Mouse (Mus musculus) kidney, postnatal 0 days (tissue): ENCODE results near the gene Mical3. TPM values are rescaled to one million over a fixed set of nuclear protein-coding genes. Genes with fewer than 3 reads are reported as not detected.
A peak's percentile ranks its signal among the peaks of the same experiment; 100 is the strongest.

ENCODE experiments used
- ATAC-seq: fragments of 200-750 bp; cut with Nextera tagmentation; replicated peaks from 2 replicates; pipeline ENCODE4 v1.8.0; 2017; ENCODE audit warnings: low read depth, moderate number of reproducible peaks, moderate TSS enrichment, moderate library complexity; ENCODE audit not compliant: low FRiP score
- DNase-seq: peaks from one replicate; pipeline ENCODE4 v3.0.0-alpha.2; 2016; ENCODE audit warnings: low spot score
- H3K27ac ChIP-seq: fragments of 300-500 bp; sonication (generic); 2 replicates; pipeline ENCODE4 v1.5.1; 2014; ENCODE audit warnings: mild to moderate bottlenecking
- H3K27me3 ChIP-seq: fragments of 300-500 bp; sonication (generic); 2 replicates; pipeline ENCODE4 v1.6.1; 2014; ENCODE audit warnings: low read length, mixed read lengths; ENCODE audit not compliant: insufficient read depth
- H3K36me3 ChIP-seq: fragments of 300-500 bp; sonication (generic); 2 replicates; pipeline ENCODE4 v1.6.1; 2014; ENCODE audit warnings: low read length, mixed read lengths; ENCODE audit not compliant: insufficient read depth
- H3K4me1 ChIP-seq: fragments of 300-500 bp; sonication (generic); replicated peaks from 2 replicates; pipeline ENCODE4 v1.6.1; 2014; ENCODE audit warnings: antibody characterized with exemption, low read length, mixed read lengths; ENCODE audit not compliant: insufficient read depth
- H3K4me2 ChIP-seq: fragments of 300-500 bp; sonication (generic); 2 replicates; pipeline ENCODE4 v1.6.1; 2014; ENCODE audit warnings: mild to moderate bottlenecking, low read length, moderate library complexity, mixed read lengths
- H3K4me3 ChIP-seq: fragments of 300-500 bp; sonication (generic); replicated peaks from 2 replicates; pipeline ENCODE4 v1.5.1; 2014; ENCODE audit warnings: low read depth, low read length
- H3K9ac ChIP-seq: fragments of 300-500 bp; sonication (generic); 2 replicates; pipeline ENCODE4 v1.6.1; 2014; ENCODE audit warnings: low read depth, low read length
- H3K9me3 ChIP-seq: fragments of 300-500 bp; sonication (generic); replicated peaks from 2 replicates; pipeline ENCODE4 v1.6.1; 2016; ENCODE audit warnings: low read length, inconsistent platforms, mixed read lengths
- CTCF ChIP-seq: IDR thresholded peaks from 2 replicates; pipeline ENCODE4 v1.5.1; 2016; ENCODE audit warnings: antibody characterized with exemption, low read depth, mild to moderate bottlenecking, moderate library complexity
- WGBS: fragments of 180-500 bp; shearing (Covaris S2); extraction: QIAGEN DNeasy Blood & Tissue Kit; methylation state at CpG from one replicate; pipeline ENCODE4 v1.1.7; 2014; 5-methylcytosine and 5-hydroxymethylcytosine counted together
- polyA plus RNA-seq: library from polyadenylated mRNA; unstranded; fragments of >200 nt; fragmentation: Nextera tagmentation; extraction: Ambion mirVana; gene quantifications from 2 replicates; pipeline ENCODE4 v1.2.1, GENCODE M21; 2015

Gene Mical3
- polyA plus RNA-seq, 1 experiment from 2014 or later, result 6.0 TPM

DNA sequence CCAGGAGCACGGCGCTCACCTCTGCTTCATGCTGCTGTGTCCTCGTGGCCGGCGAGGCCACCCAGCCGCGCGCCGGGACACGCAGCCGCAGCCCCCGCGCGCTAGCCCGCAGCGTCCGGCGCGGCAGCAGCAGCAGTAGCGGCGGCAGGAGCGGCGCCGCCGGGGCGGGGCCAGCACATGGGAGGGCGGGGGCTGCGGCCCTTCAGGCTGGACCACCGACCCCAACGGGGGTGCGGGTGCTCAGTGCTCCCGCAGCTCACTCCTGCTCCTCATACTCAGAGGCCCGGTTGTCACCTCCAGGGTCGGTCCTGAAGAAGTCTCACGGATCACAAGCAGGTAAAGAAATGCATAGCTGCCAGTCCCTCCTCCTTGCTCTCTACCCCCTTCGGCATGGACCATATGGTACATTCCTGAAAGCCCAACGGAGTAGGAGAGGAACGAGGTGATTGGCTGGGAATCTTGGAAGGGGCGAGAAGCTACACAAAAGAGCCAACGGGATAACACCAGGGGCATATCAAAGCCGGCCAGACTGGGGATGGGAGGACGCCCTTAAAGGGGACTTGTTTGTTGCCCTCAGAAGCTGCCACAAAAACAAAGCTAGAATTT, 20.7 kb downstream of the Mical3 start:
- no peak for TF ChIP-seq CTCF
- H3K4me2 ChIP-seq, result peak overlapping the region; percentile 88
- H3K27me3 ChIP-seq, result no peaks in the 10 kb centered on the region
- peak; percentile 97 for ATAC-seq
- peaks cover 7% of the 10 kb centered on the region; the same call in 1 of the 2 replicates for H3K4me1 ChIP-seq
- H3K9me3 ChIP-seq, result no peaks in the 10 kb centered on the region
- peak overlapping the region; percentile 65 for H3K4me3 ChIP-seq
- peak; percentile 100 for DNase-seq
- H3K9ac ChIP-seq, result peak overlapping the region; percentile 85
- WGBS, result 0% methylated on average over 24 of the region's 42 CpGs
- peak overlapping the region; percentile 79 for H3K27ac ChIP-seq
- no peaks in the 10 kb centered on the region for H3K36me3 ChIP-seq

DNA sequence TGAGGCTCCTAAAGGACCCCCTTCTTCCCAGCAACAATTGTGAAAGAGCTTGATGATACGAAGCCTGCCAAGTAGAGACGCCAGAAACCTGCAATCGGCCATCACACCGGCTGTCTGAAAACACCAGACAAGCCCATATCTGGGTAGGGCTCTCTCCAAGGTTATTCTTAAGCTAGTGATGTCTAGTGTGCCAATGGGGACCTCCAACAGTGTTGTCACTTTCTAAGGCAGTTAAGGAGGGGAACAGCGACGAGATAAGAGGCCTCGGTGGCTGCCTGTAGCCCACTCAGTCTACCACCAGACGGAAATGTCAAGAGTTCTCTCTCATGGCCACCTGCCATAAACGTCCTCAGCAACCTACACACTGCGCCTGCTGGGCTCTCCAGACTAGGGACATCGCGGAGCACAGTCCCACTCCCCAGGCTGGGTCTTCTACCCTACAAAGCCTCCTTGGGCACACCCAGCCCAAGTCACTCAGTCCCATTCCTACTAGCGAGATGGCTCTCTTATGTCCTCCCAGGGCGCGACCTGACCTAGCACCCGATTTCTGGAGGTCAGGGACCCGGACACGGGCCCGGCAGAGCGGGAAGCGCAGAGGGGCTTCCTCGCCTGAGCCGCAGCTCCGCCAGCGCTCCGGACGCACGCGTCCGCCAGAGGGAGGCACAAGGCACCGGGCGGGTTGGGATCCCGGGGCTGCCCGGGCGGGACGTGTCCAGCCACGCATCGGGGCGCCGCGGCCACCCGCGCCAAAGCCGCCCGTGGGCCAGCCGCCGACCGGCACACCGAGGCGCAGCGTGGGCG, 21.4 kb downstream of the Mical3 start:
- Histone ChIP-seq H3K4me2 (peak overlapping the region; percentile 88), H3K4me3 (peak overlapping the region; percentile 65), H3K27me3 (no peaks in the 10 kb centered on the region), H3K9ac (peak overlapping the region; percentile 85), H3K27ac (peak overlapping the region; percentile 79; the same call in 1 of the 2 replicates), H3K9me3 (no peaks in the 10 kb centered on the region), H3K36me3 (no peaks in the 10 kb centered on the region), H3K4me1 (peaks cover 7% of the 10 kb centered on the region; the same call in 1 of the 2 replicates)
- DNase-seq (peak; percentile 50), ATAC-seq (peak; percentile 42)
- TF ChIP-seq CTCF, result peak; percentile 39; the same call in 1 of the 2 replicates
- under 1% methylated on average over 52 of the region's 52 CpGs for WGBS

DNA sequence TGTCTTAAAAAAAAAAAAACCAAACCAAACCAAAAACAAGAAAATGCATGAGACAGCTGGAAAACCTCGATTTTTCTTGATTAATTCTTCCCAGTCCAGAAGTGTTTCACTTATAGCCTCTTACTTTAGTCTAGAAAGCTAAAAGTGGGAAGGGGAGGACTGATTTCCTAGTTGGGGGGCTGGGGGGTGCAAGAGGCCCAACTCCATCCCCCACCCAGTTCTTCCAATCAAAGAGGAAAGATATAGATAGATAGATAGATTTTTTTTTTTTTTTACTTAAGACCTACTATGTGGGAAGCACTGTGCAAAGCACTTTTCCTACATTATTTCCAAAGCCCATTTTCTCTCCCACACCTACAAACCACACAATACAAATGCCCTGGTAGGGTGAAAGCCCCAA, 22.7 kb downstream of the Mical3 start:
- no peak overlapping the region for H3K27ac ChIP-seq
- no peak overlapping the region for H3K4me3 ChIP-seq
- WGBS, result 61% methylated on average over 1 of the region's 1 CpGs
- DNase-seq, result no peak
- no peaks in the 10 kb centered on the region for H3K27me3 ChIP-seq
- no peaks in the 10 kb centered on the region for H3K9me3 ChIP-seq
- ATAC-seq, result no peak
- TF ChIP-seq CTCF, result no peak
- no peaks in the 10 kb centered on the region for H3K36me3 ChIP-seq
- H3K9ac ChIP-seq, result no peak overlapping the region
- peaks cover 7% of the 10 kb centered on the region; the same call in 1 of the 2 replicates for H3K4me1 ChIP-seq
- H3K4me2 ChIP-seq, result no peak overlapping the region

DNA sequence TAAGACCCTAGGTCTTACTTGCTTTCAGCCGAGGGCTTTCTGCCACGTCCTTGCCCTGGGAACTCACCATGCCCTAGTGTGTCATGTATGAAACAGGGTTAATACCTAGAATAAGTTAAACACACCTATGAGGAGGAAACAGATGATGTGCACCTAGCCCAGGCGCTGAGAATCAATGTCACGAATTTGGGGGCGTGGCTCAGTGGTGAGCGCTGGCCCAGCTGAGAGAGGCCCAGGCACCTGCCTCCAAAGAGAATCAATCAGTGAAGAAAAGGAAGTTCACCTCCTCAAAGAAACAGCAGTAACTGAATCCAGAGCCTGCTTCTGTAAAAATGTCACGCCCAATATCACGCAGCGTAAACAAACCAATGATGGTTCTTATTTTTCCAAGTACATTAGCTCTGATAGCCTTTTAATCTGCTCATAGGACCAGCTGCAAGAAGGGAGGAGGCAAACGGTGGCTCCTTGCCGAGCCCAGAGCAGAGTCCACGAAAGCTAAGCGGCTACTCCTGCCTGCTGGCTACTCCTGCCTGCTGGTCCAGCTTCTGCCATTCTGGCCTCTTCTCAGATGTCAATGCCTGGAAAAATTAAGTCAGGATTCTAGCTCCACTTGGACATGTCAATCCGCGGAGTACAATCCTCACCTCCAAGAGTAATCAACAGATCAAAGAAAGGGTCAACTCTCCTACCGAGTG, 23.9 kb downstream of the Mical3 start:
- Histone ChIP-seq H3K9me3 (no peaks in the 10 kb centered on the region), H3K4me1 (peaks cover 7% of the 10 kb centered on the region; the same call in 1 of the 2 replicates), H3K4me2 (no peak overlapping the region), H3K36me3 (no peaks in the 10 kb centered on the region), H3K27me3 (no peaks in the 10 kb centered on the region), H3K4me3 (no peak overlapping the region), H3K27ac (no peak overlapping the region), H3K9ac (no peak overlapping the region)
- DNase-seq (no peak), ATAC-seq (no peak)
- 79% methylated on average over 16 of the region's 16 CpGs for WGBS
- TF ChIP-seq CTCF, result no peak

DNA sequence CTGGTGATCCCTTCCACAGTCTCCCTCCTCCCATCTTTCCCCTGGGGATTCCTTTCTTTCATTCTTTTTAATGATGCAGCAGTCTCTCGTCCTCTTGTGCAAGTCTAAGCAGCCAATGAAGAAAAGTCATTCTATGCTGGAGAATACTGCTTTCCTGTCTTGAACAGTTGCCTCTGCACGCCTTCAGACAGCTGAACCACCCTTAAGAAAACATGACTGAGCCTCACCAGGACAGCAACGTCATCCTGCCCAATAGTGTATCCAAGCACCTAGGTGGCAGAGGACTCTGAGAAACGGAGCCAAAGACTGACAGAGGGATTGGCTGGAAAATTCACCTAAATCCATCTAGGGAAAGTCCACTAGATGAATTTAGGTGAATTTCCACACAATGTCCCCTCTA, 25.1 kb downstream of the Mical3 start:
- no peaks in the 10 kb centered on the region for H3K27me3 ChIP-seq
- H3K9me3 ChIP-seq, result no peaks in the 10 kb centered on the region
- H3K36me3 ChIP-seq, result no peaks in the 10 kb centered on the region
- no peak for DNase-seq
- 54% methylated on average over 4 of the region's 4 CpGs for WGBS
- no peak overlapping the region for H3K4me2 ChIP-seq
- no peak overlapping the region for H3K9ac ChIP-seq
- TF ChIP-seq CTCF, result no peak
- no peak for ATAC-seq
- no peak overlapping the region for H3K4me3 ChIP-seq
- H3K27ac ChIP-seq, result no peak overlapping the region
- peaks cover 7% of the 10 kb centered on the region; the same call in 1 of the 2 replicates for H3K4me1 ChIP-seq
